In the genomic region with DNA sequence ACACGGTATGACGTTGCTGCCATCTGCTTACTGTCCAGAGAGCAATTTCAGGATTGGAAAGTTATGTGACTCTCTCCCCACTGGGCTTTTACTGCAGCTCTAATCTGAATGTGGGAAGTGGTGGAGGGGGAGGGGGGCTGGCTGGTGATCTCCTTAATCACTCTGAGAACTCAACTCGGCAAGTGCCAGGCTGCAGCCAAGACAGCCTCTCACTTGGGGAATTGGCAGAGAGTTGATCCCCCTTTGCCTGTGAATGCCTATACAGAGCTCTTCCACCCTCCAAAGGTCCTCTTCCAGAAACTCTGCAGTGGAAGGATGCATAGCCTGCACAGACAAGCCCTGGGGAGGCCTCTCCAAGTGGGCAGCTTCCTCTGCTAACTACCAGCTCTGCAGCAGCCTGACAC, we compare ENCODE assay signal across 11 mouse cellular contexts.
DNase-seq lines count a peak whose midpoint lies in the region; ATAC-seq and TF ChIP-seq lines count a peak whose summit lies in the region.
"Had no signal": no experiment of that assay in that cellular context is flagged by ENCODE, and none has a peak within 500 bp of the region (broad histone marks: within the 10 kb centered on the region; RNA-seq: fewer than 3 reads in every experiment).

No protein-coding gene starts in this region.

- intact Hi-C loops in gastrocnemius, postnatal 14 days (cut with DNase I; ENCODE audit: low total_unique reads): no loop called here

- no peak overlapping the region for H3K4me3 ChIP-seq in hindbrain, postnatal 0 days (ENCODE audit: low read length)
- H3K4me3 ChIP-seq in hindbrain, embryonic 10.5 days: no peak overlapping the region
- no peak overlapping the region for H3K4me3 ChIP-seq in cerebellum, adult 2 months (replicated peaks; ENCODE audit: insufficient read depth, low read depth, low read length)
- H3K4me3 ChIP-seq in heart, postnatal 0 days (ENCODE audit: low read depth, low read length): no peak overlapping the region
- H3K4me3 ChIP-seq: liver, embryonic 12.5 days; megakaryocyte, embryonic 14.5 days had no signal

- H3K9me3 ChIP-seq in hindbrain, postnatal 0 days (ENCODE audit: low read length): no peaks in the 10 kb centered on the region
- H3K9me3 ChIP-seq in hindbrain, embryonic 10.5 days: no peaks in the 10 kb centered on the region
- no peaks in the 10 kb centered on the region for H3K9me3 ChIP-seq in heart, postnatal 0 days (replicated peaks; ENCODE audit: control insufficient read depth, low read length)
- H3K9me3 ChIP-seq: liver, embryonic 12.5 days; megakaryocyte, embryonic 14.5 days had no signal

- no peak for TF ChIP-seq CTCF in hindbrain, postnatal 0 days (IDR thresholded peaks at IDR 0.05; ENCODE audit: low read depth)
- TF ChIP-seq CTCF in cerebellum, adult 2 months (IDR thresholded peaks at IDR 0.05; ENCODE audit: borderline replicate concordance, insufficient read depth, low read depth, low read length): no peak
- TF ChIP-seq CTCF in heart, postnatal 0 days (IDR thresholded peaks at IDR 0.05; ENCODE audit: low read depth): no peak

- TF ChIP-seq POLR2A in cerebellum, adult 2 months (IDR thresholded peaks at IDR 0.05; ENCODE audit: borderline replicate concordance, insufficient read depth, low read length): no peak

- H3K9ac ChIP-seq in hindbrain, postnatal 0 days (replicated peaks; ENCODE audit: low read length): no peak overlapping the region
- no peak overlapping the region for H3K9ac ChIP-seq in heart, postnatal 0 days (replicated peaks; ENCODE audit: low read depth, low read length)
- H3K9ac ChIP-seq: liver, embryonic 12.5 days had no signal

- H3K4me1 ChIP-seq in hindbrain, postnatal 0 days (ENCODE audit: insufficient read depth, low read length): no peaks in the 10 kb centered on the region
- no peaks in the 10 kb centered on the region for H3K4me1 ChIP-seq in hindbrain, embryonic 10.5 days (replicated peaks)
- peaks cover 28% of the 10 kb centered on the region for H3K4me1 ChIP-seq in cerebellum, adult 2 months (ENCODE audit: control insufficient read depth, insufficient read depth, low read length)
- H3K4me1 ChIP-seq in heart, postnatal 0 days (ENCODE audit: control insufficient read depth, insufficient read depth): peaks cover 50% of the 10 kb centered on the region
- H3K4me1 ChIP-seq: liver, embryonic 12.5 days; megakaryocyte, embryonic 14.5 days had no signal

- peak; percentile 17 for DNase-seq in adrenal gland, postnatal 14 days
- no peak for DNase-seq in adrenal gland, postnatal 4 days (ENCODE audit: low spot score in 2 of 2)
- DNase-seq in hindbrain, postnatal 0 days (ENCODE audit: low spot score): peak; percentile 35
- no peak for DNase-seq in hindbrain, embryonic 10.5 days (ENCODE audit: low spot score)
- peak; percentile 44 to 52 for DNase-seq in cerebellum, adult 2 months
- peak; percentile 79 for DNase-seq in heart, postnatal 0 days (ENCODE audit: low spot score)
- no peak for DNase-seq in gastrocnemius, postnatal 14 days

- peak; percentile 69 for ATAC-seq in hindbrain, postnatal 0 days
- peak; percentile 80 for ATAC-seq in heart, postnatal 0 days (ENCODE audit: insufficient read depth, low read depth)
- ATAC-seq in monocyte, adult 5-6 weeks (replicated peaks; ENCODE audit: insufficient number of reproducible peaks, low FRiP score, low TSS enrichment, poor library complexity, severe bottlenecking): no peak
- ATAC-seq: forebrain, embryonic 14.5 days; liver, embryonic 12.5 days had no signal

- no peaks in the 10 kb centered on the region for H3K27me3 ChIP-seq in hindbrain, postnatal 0 days (ENCODE audit: insufficient read depth, low read length)
- H3K27me3 ChIP-seq in hindbrain, embryonic 10.5 days (ENCODE audit: insufficient read depth, poor library complexity, severe bottlenecking): no peaks in the 10 kb centered on the region
- H3K27me3 ChIP-seq in cerebellum, adult 2 months (ENCODE audit: control insufficient read depth, insufficient read depth, low read length): no peaks in the 10 kb centered on the region
- no peaks in the 10 kb centered on the region for H3K27me3 ChIP-seq in heart, postnatal 0 days (ENCODE audit: control insufficient read depth, insufficient read depth, low read length)
- H3K27me3 ChIP-seq: liver, embryonic 12.5 days; megakaryocyte, embryonic 14.5 days had no signal

- no peak overlapping the region for H3K4me2 ChIP-seq in hindbrain, postnatal 0 days (ENCODE audit: low read depth, low read length)
- H3K4me2 ChIP-seq in heart, postnatal 0 days (ENCODE audit: low read depth, low read length): no peak overlapping the region
- H3K4me2 ChIP-seq: liver, embryonic 12.5 days had no signal

- 38% methylated on average over 3 of the region's 3 CpGs for WGBS in hindbrain, postnatal 0 days
- WGBS in hindbrain, embryonic 10.5 days: 69% methylated on average over 3 of the region's 3 CpGs
- 5% methylated on average over 3 of the region's 3 CpGs for WGBS in cerebellum, adult 2 months
- WGBS in heart, postnatal 0 days: 20% methylated on average over 3 of the region's 3 CpGs

- TF ChIP-seq EP300 in heart, postnatal 0 days (IDR thresholded peaks at IDR 0.05; ENCODE audit: low read depth): no peak

- no peaks in the 10 kb centered on the region for H3K36me3 ChIP-seq in hindbrain, postnatal 0 days (ENCODE audit: insufficient read depth, low read length)
- no peaks in the 10 kb centered on the region for H3K36me3 ChIP-seq in hindbrain, embryonic 10.5 days
- H3K36me3 ChIP-seq in heart, postnatal 0 days (replicated peaks; ENCODE audit: control insufficient read depth, insufficient read depth, low read length): no peaks in the 10 kb centered on the region
- H3K36me3 ChIP-seq: liver, embryonic 12.5 days had no signal

- no peak overlapping the region for H3K27ac ChIP-seq in hindbrain, postnatal 0 days
- H3K27ac ChIP-seq in hindbrain, embryonic 10.5 days: no peak overlapping the region
- peak overlapping the region; percentile 86 for H3K27ac ChIP-seq in cerebellum, adult 2 months (ENCODE audit: insufficient read depth, low read length)
- H3K27ac ChIP-seq in heart, postnatal 0 days (ENCODE audit: low read depth): peak overlapping the region; percentile 72
- H3K27ac ChIP-seq: liver, embryonic 12.5 days had no signal

Comparison
In these comparisons a context has a peak if more than half of its experiments do, and no peak if none do; other contexts are left out.
1. DNase-seq: peak in adrenal gland, postnatal 14 days (single experiment), hindbrain, postnatal 0 days (single experiment), cerebellum, adult 2 months (2 of 2) and heart, postnatal 0 days (single experiment); none in adrenal gland, postnatal 4 days (0 of 2), hindbrain, embryonic 10.5 days (single experiment) and gastrocnemius, postnatal 14 days (single experiment).
2. H3K27ac ChIP-seq: peak in cerebellum, adult 2 months (single experiment) and heart, postnatal 0 days (single experiment); none in hindbrain, postnatal 0 days (single experiment) and hindbrain, embryonic 10.5 days (single experiment).